Mouse (Mus musculus) C2C12 (cell line): ENCODE results near the gene Myadm.

Experiments
- CEBPB ChIP-seq: IDR thresholded peaks from one replicate; pipeline ENCODE4 v1.6.1; 2011; ENCODE audit warnings: low read depth, mild to moderate bottlenecking, control low read depth, moderate library complexity
- CTCF ChIP-seq: IDR thresholded peaks from one replicate; pipeline ENCODE4 v1.5.1; 2011; ENCODE audit not compliant: control insufficient read depth, insufficient read depth, insufficient read length
- FOSL1 ChIP-seq: IDR thresholded peaks from one replicate; pipeline ENCODE4 v1.8.0; 2011; ENCODE audit warnings: mild to moderate bottlenecking, low read length; ENCODE audit not compliant: poor library complexity, insufficient read depth, severe bottlenecking
- MAX ChIP-seq: IDR thresholded peaks from one replicate; pipeline ENCODE4 v1.6.1; 2011; ENCODE audit warnings: mild to moderate bottlenecking, control low read depth
- MYOD1 ChIP-seq: IDR thresholded peaks from one replicate; pipeline ENCODE4 v1.6.1; 2011; ENCODE audit warnings: low read depth; ENCODE audit not compliant: control insufficient read depth, insufficient read length
- MYOG ChIP-seq: IDR thresholded peaks from one replicate; pipeline ENCODE4 v1.6.1; 2011; ENCODE audit not compliant: control insufficient read depth, insufficient read length; ENCODE audit errors: extremely low read depth
- USF1 ChIP-seq: IDR thresholded peaks from one replicate; pipeline ENCODE4 v1.6.1; 2011; ENCODE audit warnings: low read depth, mild to moderate bottlenecking, control low read depth, moderate library complexity

GRCm38 (mm10) chr7:3349775-3350174 is 60.9 kb downstream of the Myadm start:
- no peak for TF ChIP-seq CTCF
- no peak for TF ChIP-seq USF1
- TF ChIP-seq MYOG = no peak
- TF ChIP-seq MAX = no peak
- no peak for TF ChIP-seq CEBPB
- no peak for TF ChIP-seq MYOD1
- TF ChIP-seq FOSL1 = no peak
